Mouse (Mus musculus) G1E-ER4 (cell line): ENCODE results near the gene Cxcr1. TPM values are rescaled to one million over a fixed set of nuclear protein-coding genes. Genes with fewer than 3 reads are reported as not detected.

ENCODE experiments used
- GATA1 ChIP-seq: IDR thresholded peaks from one replicate; pipeline ENCODE4 v1.8.0; 2012; ENCODE audit warnings: low read length, inconsistent platforms
- polyA plus RNA-seq: library from polyadenylated mRNA; stranded (reverse); fragments of >175 nt; gene quantifications from 2 replicates; pipeline ENCODE4 v1.2.3, GENCODE M21; 2012

Cxcr1 gene
- not detected in 2 replicates for polyA plus RNA-seq

GRCm38 (mm10) chr1:74194445-74194844 is at the start of gene Cxcr1:
Cxcr1 (minus strand) TSS chr1:74194631.
- no peak for TF ChIP-seq GATA1

- no peak for TF ChIP-seq GATA1
Observed at GRCm38 (mm10) chr1:74240832-74241231, 46.4 kb upstream of the Cxcr1 start.

GRCm38 (mm10) chr1:74240311-74240710 is 45.9 kb upstream of the Cxcr1 start:
- no peak for TF ChIP-seq GATA1

- TF ChIP-seq GATA1: no peak
Observed at GRCm38 (mm10) chr1:74239618-74240017, 45.2 kb upstream of the Cxcr1 start.

GRCm38 (mm10) chr1:74239162-74239561 is 44.7 kb upstream of the Cxcr1 start:
- TF ChIP-seq GATA1: no peak

GRCm38 (mm10) chr1:74238136-74238535 is 43.7 kb upstream of the Cxcr1 start:
- TF ChIP-seq GATA1: no peak

GRCm38 (mm10) chr1:74237671-74238070 is 43.2 kb upstream of the Cxcr1 start:
- TF ChIP-seq GATA1: no peak

- no peak for TF ChIP-seq GATA1
Observed at GRCm38 (mm10) chr1:74236590-74237317, 42.3 kb upstream of the Cxcr1 start.

- TF ChIP-seq GATA1: no peak
Observed at GRCm38 (mm10) chr1:74235938-74236589, 41.6 kb upstream of the Cxcr1 start, which contains the start of gene Arpc2. Arpc2 (plus strand) TSS chr1:74236084.

- no peak for TF ChIP-seq GATA1
Observed at GRCm38 (mm10) chr1:74230992-74231391, 36.6 kb upstream of the Cxcr1 start.

- no peak for TF ChIP-seq GATA1
Observed at GRCm38 (mm10) chr1:74229942-74230341, 35.5 kb upstream of the Cxcr1 start.

GRCm38 (mm10) chr1:74227317-74227716 is 32.9 kb upstream of the Cxcr1 start:
- no peak for TF ChIP-seq GATA1

GRCm38 (mm10) chr1:74219922-74220321 is 25.5 kb upstream of the Cxcr1 start:
- no peak for TF ChIP-seq GATA1

- TF ChIP-seq GATA1: no peak
Observed at GRCm38 (mm10) chr1:74208941-74209340, 14.5 kb upstream of the Cxcr1 start.

GRCm38 (mm10) chr1:74207906-74208305 is 13.5 kb upstream of the Cxcr1 start:
- TF ChIP-seq GATA1: no peak

- TF ChIP-seq GATA1: no peak
Observed at GRCm38 (mm10) chr1:74206642-74207041, 12.2 kb upstream of the Cxcr1 start.

GRCm38 (mm10) chr1:74205881-74206280 is 11.4 kb upstream of the Cxcr1 start:
- no peak for TF ChIP-seq GATA1
